Mouse (Mus musculus) mouse embryonic stem cell (cell line): ENCODE results near the gene Lrrn2.

Source experiments
- in situ Hi-C, 2 experiments: fragments of 300-500 bp; cut with MboI; formaldehyde crosslinking; loops; 1 replicate in 1 of 2; 3 replicates in 1 of 2; pipeline ENCODE4 v1.14.3; 2019 to 2020; ENCODE audit warnings: low sequenced_read_pairs in 2 of 2, low pct_unique_long_range_greater_than_20kb in 1 of 2, mixed read lengths in 1 of 2; ENCODE audit not compliant: unreplicated experiment in 1 of 2

Gene Lrrn2

GRCm38 (mm10) chr1:132880161-132881005 is at the start of gene Lrrn2:
Lrrn2 (plus strand) TSS chr1:132880273.
- in situ Hi-C loops, result no loop called here

GRCm38 (mm10) chr1:132831963-132832362 is 48.1 kb upstream of the Lrrn2 start:
- in situ Hi-C loops, result no loop called here

- in situ Hi-C loops, result no loop called here
Observed at GRCm38 (mm10) chr1:132834037-132834436, 46.0 kb upstream of the Lrrn2 start.

DNA sequence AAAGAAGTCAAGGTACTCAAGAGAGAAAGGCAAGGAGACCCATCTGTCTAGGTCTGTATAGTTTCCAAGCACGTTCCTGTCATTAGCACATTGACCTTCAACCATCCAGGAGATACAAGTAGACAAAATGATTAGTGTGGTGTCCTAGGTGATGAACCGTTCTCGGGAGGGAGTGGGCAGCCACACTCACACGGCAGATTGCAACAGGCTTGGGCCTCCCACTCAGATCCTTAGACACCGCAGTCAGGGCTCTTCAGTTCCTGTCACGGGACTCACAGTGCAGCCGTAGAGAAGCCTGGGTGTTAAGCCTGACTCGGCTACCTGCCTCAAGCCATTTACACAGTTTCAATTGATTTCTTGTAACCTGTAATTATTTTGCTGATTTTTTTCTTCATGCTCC is 43.2 kb upstream of the Lrrn2 start:
- in situ Hi-C loops, result no loop called here

- in situ Hi-C loops, result no loop called here
Observed at GRCm38 (mm10) chr1:132837691-132838090, 42.4 kb upstream of the Lrrn2 start.

DNA sequence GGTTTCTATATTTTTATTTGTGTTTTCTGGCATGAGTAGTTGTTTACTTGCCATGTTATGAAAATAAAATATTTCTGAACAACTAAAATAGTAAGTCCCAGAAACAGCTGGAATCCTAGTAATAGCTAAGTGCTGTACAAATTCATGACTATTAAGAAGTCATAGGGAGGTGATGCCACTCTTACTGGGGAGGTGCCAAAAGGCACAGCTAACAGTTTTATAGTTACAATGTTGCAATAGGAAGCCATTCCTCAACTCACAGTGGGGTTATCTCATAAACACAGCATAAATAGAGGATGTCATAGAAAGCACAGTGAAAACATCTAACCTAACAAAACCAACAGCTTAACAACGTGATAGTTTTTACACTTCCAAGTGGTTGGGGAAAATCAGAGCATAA is 41.7 kb upstream of the Lrrn2 start:
- in situ Hi-C loops, result no loop called here

GRCm38 (mm10) chr1:132843612-132844011 is 36.5 kb upstream of the Lrrn2 start:
- in situ Hi-C loops, result no loop called here

DNA sequence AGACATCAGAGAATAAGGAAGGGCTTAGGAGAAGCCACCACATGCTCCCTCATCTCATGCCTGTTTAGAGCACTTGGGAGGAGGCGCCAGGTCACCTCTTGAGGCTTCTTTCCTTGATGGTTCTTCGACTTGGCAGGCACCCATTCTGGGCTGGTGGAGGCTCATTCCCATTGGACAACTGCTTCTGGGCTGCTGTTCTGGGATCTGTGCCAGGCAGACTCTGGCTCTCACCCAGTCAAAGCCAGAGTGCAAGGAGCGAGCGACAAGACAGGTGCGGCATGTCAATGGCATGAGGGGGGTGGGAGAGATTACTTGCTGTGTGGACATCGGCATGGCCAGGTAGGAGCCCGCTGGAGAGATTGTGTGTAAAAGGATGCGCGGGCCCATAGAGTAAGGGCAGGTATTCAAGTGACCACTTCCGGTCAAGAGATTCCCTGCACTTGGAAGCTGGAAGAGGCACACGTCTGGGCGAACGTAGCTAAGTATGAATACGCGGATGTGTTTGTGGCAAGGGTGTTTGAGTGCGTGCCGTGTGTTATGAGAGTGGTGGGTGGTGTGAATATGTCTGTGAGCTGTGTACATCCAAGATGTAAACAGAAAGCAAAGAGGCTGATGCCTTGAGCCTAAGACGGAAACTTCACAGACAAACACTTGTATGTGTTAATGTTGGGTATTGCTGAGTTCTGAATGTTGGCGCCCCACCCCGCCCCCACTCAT is 35.8 kb upstream of the Lrrn2 start:
- in situ Hi-C loops, result no loop called here

DNA sequence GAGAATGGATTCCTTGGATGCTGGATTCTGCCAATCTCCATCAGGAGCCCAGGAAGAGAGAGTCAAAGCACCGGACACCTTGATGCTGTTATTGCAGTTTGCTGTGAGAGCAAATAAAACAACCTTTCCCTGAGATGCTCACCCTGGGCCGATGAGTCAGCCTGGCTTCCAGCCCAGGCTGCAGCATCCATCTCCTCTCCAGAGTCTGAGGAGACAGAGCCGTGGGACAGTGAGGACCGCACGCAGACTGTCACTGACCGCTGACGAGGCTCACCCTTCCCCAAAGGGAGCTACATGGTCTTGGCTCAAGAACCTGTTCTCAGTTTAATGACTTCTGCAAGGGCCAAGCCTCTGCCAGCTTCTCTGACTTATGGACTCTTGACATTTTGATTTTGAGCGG is 34.3 kb upstream of the Lrrn2 start:
- in situ Hi-C loops, result no loop called here

GRCm38 (mm10) chr1:132850809-132851208 is 29.3 kb upstream of the Lrrn2 start:
- in situ Hi-C loops, result no loop called here

- in situ Hi-C loops, result no loop called here
Observed at GRCm38 (mm10) chr1:132851296-132851695, 28.8 kb upstream of the Lrrn2 start.

GRCm38 (mm10) chr1:132851771-132852170 is 28.3 kb upstream of the Lrrn2 start:
- in situ Hi-C loops, result no loop called here

- in situ Hi-C loops, result no loop called here
Observed at GRCm38 (mm10) chr1:132853312-132853711, 26.8 kb upstream of the Lrrn2 start.

- in situ Hi-C loops, result no loop called here
Observed at GRCm38 (mm10) chr1:132858516-132859383, 21.3 kb upstream of the Lrrn2 start.

- in situ Hi-C loops, result no loop called here
Observed at GRCm38 (mm10) chr1:132864220-132864619, 15.9 kb upstream of the Lrrn2 start.

GRCm38 (mm10) chr1:132865585-132865984 is 14.5 kb upstream of the Lrrn2 start:
- in situ Hi-C loops, result no loop called here

GRCm38 (mm10) chr1:132870327-132870726 is 9.7 kb upstream of the Lrrn2 start:
- in situ Hi-C loops, result no loop called here

- in situ Hi-C loops, result no loop called here
Observed at GRCm38 (mm10) chr1:132878951-132879610, 992 bp upstream of the Lrrn2 start.

- in situ Hi-C loops, result no loop called here
Observed at GRCm38 (mm10) chr1:132879801-132880160, 292 bp upstream of the Lrrn2 start.
